Mouse (Mus musculus): Measurements from ENCODE around the gene B3gnt2.

Gene B3gnt2

DNA sequence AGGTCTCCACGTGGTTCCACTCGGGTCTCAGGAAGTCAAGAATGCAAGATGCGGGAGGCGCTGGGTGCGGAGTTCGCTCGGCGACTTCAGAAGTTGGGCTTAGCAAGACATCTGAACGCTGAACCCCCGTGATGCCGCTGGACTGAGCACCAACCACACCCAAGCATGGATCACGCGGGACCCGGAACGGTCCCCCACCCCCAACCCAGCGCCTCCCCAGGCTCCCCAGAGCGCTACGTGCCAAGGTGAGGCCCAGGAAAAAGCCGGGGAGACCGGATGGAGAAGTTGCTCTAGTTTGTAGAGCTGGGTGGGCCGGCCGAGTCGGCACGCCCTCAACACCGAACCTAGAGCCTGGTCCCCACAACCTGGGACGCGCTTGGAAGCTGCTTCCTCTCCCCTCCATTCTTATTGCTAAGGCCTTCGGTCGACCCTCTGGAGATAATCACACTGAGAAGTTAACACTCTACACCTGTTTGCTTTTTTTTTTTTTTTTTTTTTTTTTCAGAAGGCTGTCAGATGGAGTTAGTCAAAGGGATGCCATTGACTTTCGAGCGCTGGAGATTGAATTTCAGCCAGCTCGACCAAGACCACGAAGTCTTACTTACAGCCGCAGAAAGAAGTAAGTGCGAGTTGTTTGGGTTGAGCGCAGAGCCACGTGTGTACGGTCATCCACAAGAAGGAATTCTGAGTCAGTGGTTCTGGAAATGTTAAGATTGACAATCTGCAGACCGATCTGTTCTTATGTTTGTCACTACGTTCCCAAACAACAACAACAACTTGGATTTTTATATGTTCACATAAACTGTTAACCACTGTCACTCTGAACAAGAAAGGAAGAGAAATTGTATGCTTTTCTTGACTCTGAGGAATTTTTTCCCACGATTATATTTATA, at the start of gene B3gnt2:
Gene B3gnt2, minus strand, starts transcription at position 627 of the 893 bp plus-strand sequence.
- no peak for DNase-seq (ENCODE audit: low spot score)

DNA sequence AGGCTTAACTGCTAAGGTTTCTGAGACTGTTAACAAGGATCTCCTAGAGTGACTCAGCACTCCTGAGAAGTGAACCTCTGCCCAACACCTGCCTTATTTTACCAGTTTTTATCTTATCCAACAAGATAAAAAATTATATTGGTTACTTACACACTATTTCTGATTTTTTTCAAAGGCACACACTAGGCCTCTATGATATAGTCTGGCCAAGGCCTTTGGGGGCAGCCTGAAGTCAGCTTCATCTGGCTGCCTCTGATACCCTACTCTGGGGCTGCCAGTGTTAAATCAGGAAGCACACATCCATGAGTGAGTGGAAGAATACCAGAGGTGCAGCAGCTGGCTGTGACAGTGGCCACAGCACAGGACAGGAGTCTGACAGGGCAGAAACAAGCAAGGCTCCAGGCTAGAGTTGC, 45.7 kb upstream of the B3gnt2 start:
- DNase-seq (ENCODE audit: low spot score) = no peak

DNA sequence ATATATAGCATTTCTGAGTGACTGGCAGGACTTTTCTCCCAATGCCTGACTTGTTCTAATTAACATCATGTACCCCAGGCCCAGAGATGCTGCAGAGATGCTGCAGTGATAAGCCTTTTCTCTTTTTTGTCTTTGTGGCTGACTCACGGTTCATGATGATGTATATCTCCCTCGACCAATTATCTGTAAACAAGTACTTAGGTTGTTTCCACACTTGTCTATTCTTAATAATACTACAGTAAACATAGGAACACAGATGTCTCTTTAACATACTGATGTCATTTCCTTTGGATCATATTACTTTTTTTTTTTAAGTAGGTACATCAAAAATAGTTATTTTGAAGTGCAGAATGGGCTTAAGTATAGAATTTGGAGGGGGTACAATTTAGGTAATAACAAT, 42.2 kb upstream of the B3gnt2 start:
- DNase-seq (ENCODE audit: low spot score) = no peak

DNA sequence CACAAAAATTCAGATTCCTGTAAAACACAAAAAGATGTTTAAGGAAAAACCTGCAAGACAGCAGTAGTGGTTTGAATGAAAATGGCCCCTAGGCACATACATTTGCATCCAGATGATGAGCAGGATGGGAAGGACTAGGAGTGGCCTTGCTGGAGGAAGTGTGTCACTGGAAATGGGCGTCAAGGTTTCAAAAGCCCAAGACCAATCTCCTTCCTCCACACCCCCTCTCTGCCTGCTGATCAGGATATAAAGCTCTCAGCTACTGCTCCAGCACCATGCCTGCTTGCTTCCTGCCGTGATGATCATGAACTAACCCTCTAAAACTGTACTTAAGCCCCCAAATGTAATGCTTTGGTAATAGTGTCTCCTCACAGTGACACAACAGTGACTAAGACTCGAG, 39.3 kb upstream of the B3gnt2 start:
- DNase-seq (ENCODE audit: low spot score) = no peak

DNA sequence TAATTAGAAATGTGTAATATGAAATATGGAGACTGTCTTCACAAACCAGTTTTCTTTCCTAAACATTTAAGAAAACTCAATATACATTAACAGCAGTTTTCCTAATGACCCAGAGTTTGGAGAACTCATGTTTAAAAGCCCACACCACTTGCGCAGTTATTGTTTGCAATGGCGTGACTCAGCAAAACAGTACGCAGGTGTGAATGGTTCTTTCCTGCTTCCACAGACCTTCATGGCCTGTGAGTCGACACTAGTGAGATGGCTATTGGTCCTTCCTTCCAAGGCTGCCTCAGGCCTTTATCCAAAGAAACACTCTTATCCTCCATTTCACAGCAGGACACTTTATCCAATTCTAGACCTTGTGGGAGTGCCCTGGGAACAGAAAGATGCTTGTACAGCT, 36.9 kb upstream of the B3gnt2 start:
- no peak for DNase-seq (ENCODE audit: low spot score)

DNA sequence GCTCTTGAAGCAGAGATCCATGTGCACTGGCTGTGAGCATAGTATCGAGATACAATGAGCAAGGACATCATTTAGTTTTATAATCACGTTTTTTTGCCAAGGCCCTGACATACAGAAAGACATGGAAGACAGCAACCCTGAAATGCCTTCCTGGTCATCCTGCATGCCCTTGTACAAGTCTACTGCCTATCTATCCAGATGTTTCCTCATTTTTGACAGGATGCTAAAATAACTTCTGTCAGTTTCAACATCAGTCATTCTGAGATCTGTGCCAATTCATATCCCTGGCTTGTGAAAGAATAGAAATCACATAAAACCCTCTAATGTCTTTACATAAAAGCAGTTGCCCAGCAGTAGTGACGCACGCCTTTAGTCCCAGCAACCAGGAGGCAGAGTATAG, 36.4 kb upstream of the B3gnt2 start:
- DNase-seq (ENCODE audit: low spot score) = no peak

DNA sequence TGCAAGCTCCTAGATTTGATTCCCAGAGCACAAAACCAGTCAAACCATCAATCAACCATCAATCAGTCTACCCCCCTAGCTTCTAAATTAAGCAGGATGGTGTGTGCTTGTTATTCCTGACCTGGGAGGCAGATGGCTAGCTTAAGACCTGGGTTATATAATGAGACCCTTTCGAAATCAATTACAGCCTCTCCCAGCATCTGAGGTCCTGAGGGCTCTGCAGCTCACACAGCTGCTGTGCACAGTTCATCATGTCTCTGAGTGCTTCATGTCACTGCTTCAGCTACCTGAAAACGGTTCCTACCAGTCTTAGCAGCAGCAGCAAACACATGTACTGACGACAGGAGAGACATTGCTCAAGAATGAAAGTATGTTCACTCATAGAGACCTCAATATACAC, 32.3 kb upstream of the B3gnt2 start:
- DNase-seq (ENCODE audit: low spot score) = no peak

DNA sequence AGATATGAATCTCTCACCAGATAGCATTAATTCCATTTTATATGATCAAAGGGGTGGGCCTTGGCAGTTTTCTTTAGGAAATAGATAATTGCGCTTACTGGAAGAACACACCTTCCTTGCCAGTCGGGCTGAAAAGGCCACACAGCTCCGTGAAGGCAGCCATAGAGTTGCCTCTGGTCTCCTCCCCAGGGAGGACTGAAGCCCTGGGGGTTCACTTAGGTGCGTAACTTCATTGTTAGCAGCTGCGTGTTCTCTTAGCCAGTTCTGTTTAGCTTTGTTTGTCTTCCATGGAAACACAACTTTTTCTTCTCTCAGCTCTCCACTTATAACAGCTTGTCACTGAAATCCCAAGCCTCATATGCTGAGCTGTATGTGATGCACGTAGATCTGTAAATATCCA, 31.7 kb upstream of the B3gnt2 start:
- DNase-seq (ENCODE audit: low spot score) = no peak

DNA sequence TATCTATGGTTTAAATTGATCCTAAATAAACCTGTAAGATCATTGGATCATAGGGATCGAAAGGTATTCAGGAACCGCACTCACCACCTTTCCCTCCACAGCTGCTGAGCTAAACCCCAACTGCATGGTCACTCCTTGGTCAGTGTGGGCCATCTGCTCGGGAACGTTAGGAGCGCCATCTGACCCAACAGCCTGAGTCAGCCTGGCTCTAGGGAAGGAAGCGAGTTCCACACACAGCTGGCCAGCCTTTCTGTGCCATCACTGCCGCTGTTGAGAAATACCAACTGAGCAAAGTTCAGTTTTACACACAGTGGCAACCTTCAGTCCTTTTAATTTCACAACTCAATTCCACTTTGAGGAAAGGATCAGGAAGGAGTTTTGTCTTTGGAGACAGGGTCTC, 31.1 kb upstream of the B3gnt2 start:
- DNase-seq (ENCODE audit: low spot score) = peak; percentile 75

DNA sequence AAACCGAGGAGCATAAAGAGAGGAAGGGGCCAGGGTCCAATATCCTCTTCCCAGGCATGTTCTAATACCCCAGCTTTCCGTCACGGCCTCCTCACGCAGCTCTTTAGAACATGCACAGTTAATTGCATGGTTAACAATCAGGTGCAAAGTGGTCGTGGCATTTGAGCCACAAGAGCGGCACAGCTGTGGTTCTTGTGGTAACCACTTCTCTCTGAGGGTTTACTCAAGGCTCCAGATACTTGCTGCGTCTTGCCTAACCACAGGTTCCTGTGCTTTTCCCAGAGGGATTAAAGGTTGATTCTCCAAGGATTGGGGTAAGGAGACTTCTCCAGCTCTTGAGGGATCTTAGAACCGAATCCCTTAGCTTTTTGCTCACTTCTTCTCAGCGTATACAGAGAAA, 30.5 kb upstream of the B3gnt2 start:
- no peak for DNase-seq (ENCODE audit: low spot score)

DNA sequence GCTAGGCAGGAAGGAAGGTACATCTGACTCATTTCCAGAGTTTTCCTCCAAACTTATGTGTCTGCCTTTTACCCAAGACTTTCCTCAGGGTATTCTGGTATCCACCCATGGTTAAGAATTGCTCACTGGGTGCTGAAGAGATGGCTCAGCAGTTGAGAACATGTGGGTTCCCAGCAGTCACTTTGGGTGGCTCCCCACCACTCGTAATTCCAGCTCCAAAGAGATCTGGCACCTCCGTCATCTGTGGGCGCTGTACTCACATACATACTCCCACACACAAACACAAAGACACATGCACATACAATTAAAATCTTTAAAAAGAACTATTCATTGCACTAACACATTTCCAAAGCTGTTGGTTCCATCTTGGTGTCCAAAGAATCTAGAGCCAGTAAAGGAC, 28.5 kb upstream of the B3gnt2 start:
- no peak for DNase-seq (ENCODE audit: low spot score)

DNA sequence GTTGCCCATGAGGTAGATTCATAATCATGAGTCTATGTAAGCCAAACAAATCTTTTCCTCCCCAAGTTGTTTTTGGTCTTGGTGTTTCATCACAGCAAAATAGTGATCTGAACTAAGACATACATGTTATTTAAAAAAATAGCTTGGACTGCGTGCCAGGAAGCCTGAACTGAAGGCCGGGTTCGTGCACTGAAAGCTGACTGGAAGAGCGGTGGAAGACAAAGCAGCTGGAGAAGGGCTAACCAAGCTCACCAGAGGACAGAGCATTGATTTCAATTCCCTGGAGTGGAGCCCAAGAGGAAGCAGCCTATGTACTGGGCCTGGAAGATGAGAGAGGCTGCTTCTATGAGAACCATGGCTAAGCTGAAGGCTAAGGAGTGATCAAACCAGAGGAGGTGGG, 26.2 kb upstream of the B3gnt2 start:
- DNase-seq (ENCODE audit: low spot score) = peak; percentile 43

DNA sequence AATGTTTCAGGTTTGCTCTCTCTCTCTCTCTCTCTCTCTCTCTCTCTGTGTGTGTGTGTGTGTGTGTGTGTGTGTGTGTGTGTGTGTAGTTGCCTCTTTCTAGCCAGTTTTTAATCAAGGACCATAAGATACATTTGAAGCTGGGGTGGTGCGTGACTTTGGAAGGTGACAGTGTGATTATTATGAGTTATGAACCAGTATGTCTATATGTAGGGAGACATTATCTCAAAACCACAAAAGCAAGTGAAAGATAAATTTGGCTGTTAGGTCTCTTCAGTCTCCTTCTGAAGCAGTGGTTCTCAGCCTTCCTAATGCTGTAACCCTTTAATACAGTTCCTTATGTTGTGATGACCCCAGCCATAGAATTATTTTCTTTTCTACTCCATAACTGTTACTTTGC, 24.6 kb upstream of the B3gnt2 start:
- no peak for DNase-seq (ENCODE audit: low spot score)

DNA sequence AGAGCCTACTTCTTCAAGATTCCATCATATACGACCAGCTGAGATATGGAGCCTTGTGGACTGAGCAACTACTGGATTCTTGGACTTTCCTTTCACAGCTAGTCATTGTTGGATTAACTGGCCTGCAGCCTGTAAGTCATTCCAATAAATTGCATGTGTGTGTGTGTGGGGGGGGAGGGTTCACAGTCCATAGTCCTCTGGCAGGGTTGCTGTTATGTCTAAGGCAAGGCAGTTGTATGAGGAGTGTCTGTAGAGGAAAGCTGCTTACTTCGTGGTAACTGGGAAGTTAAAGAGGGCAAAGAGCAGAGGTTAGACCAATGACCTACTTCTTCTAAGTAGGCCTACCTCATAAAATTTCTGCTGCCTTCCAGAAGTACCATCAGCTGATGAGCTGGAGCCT, 22.9 kb upstream of the B3gnt2 start:
- DNase-seq (ENCODE audit: low spot score) = no peak

DNA sequence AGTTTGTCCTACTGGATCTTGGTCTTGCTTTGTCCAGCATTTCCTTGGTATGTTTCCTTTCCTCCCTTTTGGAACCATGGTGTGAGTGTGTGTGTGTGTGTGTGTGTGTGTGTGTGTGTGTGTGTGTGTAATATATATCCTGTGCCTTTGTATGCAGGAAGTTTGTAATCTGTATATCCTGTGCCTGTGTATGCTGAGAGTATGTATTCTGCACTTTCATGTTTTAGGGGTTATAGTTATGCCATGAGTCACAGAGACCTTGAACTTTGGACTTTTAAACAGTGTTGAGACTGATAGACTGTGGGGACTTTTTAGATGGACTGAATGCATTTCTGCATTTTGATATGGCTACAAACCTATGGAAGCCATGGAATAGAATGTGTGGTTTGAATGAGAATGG, 22.2 kb upstream of the B3gnt2 start:
- DNase-seq (ENCODE audit: low spot score) = no peak

DNA sequence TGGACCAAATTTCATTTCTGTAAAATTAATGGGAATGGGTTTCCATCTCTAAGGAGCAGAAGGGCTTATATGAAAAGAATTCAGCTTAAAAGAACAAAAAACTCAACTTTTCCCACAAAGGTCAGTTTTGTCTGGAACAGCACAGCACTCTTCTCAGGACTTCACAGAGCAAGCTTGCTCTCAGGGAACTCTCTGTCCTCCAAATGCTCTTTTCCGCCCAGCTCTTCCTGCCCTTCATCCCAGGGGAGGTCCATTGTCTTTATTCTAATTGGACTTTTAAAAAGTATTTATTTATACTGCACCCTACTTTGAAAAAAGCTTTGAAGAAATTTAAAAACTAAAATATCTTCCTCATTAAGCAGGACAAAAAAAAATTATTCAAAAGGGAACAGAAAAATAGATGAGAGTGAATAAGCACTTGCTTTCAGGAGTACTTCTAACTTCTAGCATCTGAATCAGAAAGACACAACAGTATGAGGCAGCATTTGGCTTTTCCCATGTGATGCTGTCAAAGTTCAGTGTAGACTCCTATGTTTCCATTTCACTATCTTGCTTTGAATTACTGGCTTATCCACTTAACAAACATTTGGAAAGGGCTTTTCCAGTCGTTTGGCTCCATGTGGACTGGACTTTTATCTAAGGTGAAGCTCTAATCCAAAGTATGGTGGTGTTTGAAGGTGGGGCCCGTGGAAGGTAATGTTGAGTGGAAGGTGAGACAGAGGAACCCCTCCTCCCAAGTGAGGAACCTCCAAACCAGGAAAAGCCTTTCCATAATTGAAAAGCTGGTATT, 19.8 kb upstream of the B3gnt2 start:
- no peak for DNase-seq (ENCODE audit: low spot score)

DNA sequence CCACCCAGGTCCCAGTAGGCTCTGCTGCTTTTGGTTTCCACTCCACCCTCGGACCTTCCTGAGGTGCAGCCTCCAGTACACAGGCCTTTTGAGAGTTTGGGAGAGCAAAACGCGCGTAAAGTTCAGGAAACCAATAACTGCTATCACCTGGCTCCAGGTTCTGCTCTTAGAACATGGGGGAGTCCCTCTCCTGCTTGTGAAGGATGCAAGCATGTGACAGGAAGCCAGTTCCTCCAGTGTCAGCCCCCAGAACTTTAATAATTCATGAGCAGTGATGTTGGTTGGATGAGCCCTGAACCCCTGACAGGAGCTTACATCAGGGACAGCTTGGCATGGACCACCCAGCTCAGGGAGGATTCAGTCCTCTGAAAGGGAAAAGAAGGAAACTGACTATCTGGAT, 18.9 kb upstream of the B3gnt2 start:
- no peak for DNase-seq (ENCODE audit: low spot score)

DNA sequence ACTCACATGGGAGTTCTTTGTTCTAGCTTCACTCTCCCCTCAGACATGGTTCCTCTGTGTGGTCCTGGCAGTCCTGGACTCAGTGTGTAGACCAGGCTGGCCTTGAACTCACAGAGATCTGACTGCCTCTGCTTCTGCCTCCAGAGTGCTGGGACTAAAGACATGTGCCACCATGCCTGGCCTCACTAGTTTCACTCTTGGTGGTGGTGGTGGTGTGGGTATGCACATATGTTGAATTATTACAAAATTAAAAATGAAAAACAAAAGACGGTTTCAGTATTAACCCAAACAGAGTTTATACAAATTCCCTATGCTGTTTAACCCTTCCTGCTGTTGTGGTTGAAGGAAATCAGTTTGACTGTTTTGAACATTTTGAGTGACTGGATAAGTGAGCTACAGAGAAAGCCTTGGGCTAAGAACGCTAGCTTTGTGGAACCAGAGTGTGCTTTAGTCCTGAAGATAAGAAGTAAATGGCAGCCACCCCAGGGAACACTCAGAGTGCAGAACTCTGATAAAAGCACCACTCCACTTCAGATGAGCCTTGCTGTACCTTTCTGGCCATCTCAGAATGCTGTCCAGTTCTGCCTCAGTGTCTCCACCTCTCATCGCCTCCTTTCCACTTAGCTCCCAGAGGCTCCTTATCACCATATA, 16.0 kb upstream of the B3gnt2 start:
- no peak for DNase-seq (ENCODE audit: low spot score)

DNA sequence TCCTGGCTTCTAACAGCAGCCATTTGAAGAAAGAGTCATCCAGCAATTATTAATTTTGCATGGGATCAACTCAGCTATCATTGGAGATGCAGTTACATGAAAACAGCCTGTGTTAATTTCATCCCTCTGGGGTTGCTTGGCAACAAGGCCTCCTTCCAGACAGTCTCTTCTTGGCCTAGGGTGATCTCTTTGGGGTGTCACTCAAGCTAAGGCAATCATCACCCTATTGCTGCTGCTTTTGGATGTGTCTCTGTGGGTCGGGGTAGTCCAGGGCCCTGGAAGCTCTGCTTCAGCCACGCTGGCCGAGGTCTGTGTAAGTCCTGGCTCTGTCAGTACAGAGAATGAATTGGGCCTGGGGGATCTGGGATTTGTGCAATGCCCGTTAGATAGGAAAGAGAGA, 14.5 kb upstream of the B3gnt2 start:
- DNase-seq (ENCODE audit: low spot score) = no peak

DNA sequence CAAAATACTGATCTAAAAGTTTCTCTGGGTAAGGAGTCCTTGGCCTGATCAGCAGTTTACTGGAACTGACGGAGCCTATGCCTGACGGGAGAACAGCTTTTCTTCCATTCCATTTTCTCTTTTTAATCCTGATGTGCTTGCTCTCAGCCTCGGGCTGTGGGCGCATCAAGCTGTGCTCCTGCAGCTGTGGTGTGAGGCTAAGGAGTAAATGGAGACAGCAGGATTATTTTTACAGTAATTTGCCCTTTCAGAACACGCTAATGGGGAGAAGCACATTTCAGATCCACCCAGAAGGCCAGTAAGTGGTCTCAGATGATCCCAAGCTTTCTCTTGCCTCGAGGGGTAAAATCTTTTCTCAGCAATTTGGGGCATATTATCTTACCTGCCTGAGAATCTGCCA, 14.0 kb upstream of the B3gnt2 start:
- no peak for DNase-seq (ENCODE audit: low spot score)

DNA sequence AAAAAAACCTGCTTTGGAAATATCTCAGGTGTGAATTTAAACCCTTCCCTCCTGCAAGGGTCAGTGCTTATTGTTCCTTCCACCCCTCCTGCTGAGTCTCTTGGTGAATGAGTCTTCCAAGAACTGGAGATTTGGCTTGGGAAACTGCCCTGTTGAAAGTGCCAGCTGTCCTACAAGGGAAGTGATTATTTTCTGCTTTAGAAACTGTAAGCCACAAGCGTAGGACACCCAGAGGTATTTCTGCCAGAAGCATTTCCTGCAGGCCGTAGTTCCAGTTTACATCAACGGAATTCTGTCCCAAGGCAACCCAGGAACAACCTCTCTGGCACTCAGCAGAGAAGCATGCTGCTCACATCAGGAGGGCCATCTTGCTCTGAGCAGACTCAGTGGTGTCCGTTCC, 12.6 kb upstream of the B3gnt2 start:
- DNase-seq (ENCODE audit: low spot score) = peak; percentile 81

DNA sequence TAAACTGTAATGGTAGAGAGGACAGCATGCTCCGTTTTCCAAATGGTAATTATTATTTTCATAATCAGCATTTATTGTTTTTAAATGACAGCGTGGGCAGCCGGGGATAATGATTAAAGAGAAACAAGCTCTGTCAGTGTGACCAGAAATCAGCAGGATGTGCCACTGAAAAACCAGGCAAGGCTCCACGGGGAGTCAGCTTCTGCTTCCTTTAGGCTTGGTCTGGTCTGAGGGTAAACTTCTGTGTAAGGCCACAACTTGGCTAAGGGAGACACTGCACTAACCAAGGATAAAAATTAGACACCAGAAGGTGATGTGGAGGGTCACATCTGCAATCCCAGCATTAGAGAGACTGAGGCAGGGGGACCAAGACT, 11.5 kb upstream of the B3gnt2 start:
- DNase-seq (ENCODE audit: low spot score) = no peak
